Mouse (Mus musculus): ENCODE measurements around the gene Stk40. TPM values are rescaled to one million over a fixed set of nuclear protein-coding genes. Genes with fewer than 3 reads are reported as not detected.
A peak's percentile ranks its signal among the peaks of the same experiment; 100 is the strongest.

Stk40 gene
- polyA plus RNA-seq, 1 experiment from 2014 or later, result 14.6 TPM

DNA sequence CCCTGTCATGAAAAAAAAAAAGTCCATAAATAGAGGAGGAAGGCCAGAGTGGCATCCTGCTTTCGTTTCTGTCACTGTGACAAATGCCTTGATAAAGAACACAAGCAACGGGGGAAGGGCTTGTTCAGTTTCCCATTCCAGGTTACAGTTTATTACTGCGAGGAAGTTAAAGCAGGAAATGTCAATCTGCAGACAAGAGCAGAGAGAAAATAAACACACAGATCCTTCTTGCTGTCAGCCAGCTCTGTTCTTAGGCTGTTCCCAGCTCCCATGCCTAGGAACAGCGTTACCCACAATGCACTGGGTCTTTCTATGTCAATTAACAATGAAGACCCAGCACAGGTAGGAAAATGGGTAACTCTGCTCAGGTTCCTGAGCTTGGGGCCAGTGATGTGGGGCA lies 51.4 kb downstream of the Stk40 start:
- Histone ChIP-seq H3K36me3 (ENCODE audit: control insufficient read depth, insufficient read depth) (peaks cover 16% of the 10 kb centered on the region; the same call in 1 of the 2 replicates), H3K9ac (ENCODE audit: low read depth, low read length) (no peak overlapping the region)
- ATAC-seq, result no peak

DNA sequence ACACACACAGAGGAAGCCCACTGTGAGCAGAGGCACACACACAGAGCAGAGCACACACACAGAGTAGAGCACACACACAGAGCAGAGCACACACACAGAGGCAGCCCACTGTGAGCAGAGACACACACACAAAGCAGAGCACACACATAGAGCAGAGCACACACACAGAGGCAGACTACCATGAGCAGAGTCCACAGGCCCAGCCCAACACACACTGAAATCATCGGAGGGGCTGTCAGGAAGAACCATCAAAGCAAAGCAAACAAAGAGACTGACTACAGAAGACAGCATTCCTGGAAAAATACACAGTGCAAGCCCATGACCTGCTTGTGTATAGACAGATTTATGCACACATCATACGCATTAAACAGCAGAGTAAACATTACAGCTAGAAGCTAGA lies 52.1 kb downstream of the Stk40 start:
- TF ChIP-seq CTCF (IDR thresholded peaks at IDR 0.05; ENCODE audit: low read depth), result no peak
- Histone ChIP-seq H3K27me3 (replicated peaks; ENCODE audit: control insufficient read depth, insufficient read depth, low read length) (no peaks in the 10 kb centered on the region), H3K9ac (ENCODE audit: low read depth, low read length) (no peak overlapping the region), H3K9me3 (ENCODE audit: control insufficient read depth) (no peaks in the 10 kb centered on the region), H3K27ac (ENCODE audit: low read depth, low read length) (peak overlapping the region; percentile 4; the same call in 1 of the 2 replicates), H3K4me3 (ENCODE audit: low read depth, low read length) (no peak overlapping the region), H3K4me2 (replicated peaks; ENCODE audit: low read depth) (no peak overlapping the region), H3K4me1 (replicated peaks; ENCODE audit: control insufficient read depth, insufficient read depth, low read length) (0 out of 2 replicates have a peak, but pooled peaks cover 4% of the 10 kb centered on the region), H3K36me3 (ENCODE audit: control insufficient read depth, insufficient read depth) (peaks cover 13% of the 10 kb centered on the region; the same call in 1 of the 2 replicates)
- 14% methylated on average over 2 of the region's 2 CpGs for WGBS
- no peak; the same call in 1 of the 2 replicates for ATAC-seq

More for the DNA sequence above, 51.4 kb downstream of the Stk40 start:
- no peak overlapping the region for H3K4me3 ChIP-seq (ENCODE audit: low read depth, low read length)
- H3K4me2 ChIP-seq (replicated peaks; ENCODE audit: low read depth), result no peak overlapping the region
- no peaks in the 10 kb centered on the region for H3K9me3 ChIP-seq (ENCODE audit: control insufficient read depth)
- H3K4me1 ChIP-seq (replicated peaks; ENCODE audit: control insufficient read depth, insufficient read depth, low read length), result 0 out of 2 replicates have a peak, but pooled peaks cover 4% of the 10 kb centered on the region
- 14% methylated on average over 4 of the region's 4 CpGs for WGBS
- peak overlapping the region; percentile 4; the same call in 1 of the 2 replicates for H3K27ac ChIP-seq (ENCODE audit: low read depth, low read length)
- no peaks in the 10 kb centered on the region for H3K27me3 ChIP-seq (replicated peaks; ENCODE audit: control insufficient read depth, insufficient read depth, low read length)
- no peak for TF ChIP-seq CTCF (IDR thresholded peaks at IDR 0.05; ENCODE audit: low read depth)

DNA sequence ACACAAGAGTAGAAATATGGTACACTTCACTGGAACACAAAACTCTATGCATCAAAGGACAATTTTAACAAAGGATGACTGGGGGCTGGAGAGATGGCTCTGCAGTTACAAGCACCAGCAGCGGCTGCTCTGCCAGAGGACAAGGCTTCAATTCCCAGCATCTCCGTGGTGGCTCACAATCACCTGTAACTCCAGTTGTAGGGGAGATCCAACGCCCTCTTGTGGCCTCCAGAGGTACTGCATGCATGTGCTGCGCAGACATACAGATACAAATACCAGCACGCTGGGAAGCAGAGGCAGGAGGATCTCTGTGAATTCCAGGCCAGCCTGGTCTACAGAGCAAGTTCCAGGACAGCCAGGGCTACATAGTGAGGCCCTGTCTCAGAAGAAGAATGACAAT lies 52.9 kb downstream of the Stk40 start:
- no peak overlapping the region for H3K9ac ChIP-seq (ENCODE audit: low read depth, low read length)
- H3K4me2 ChIP-seq (replicated peaks; ENCODE audit: low read depth), result no peak overlapping the region
- WGBS, result 62% methylated on average over 5 of the region's 5 CpGs
- no peaks in the 10 kb centered on the region for H3K9me3 ChIP-seq (ENCODE audit: control insufficient read depth)
- ATAC-seq, result no peak
- H3K36me3 ChIP-seq (ENCODE audit: control insufficient read depth, insufficient read depth), result peaks cover 9% of the 10 kb centered on the region; the same call in 1 of the 2 replicates
- 0 out of 2 replicates have a peak, but pooled peaks cover 4% of the 10 kb centered on the region for H3K4me1 ChIP-seq (replicated peaks; ENCODE audit: control insufficient read depth, insufficient read depth, low read length)
- no peak overlapping the region for H3K27ac ChIP-seq (ENCODE audit: low read depth, low read length)
- H3K27me3 ChIP-seq (replicated peaks; ENCODE audit: control insufficient read depth, insufficient read depth, low read length), result no peaks in the 10 kb centered on the region
- TF ChIP-seq CTCF (IDR thresholded peaks at IDR 0.05; ENCODE audit: low read depth), result peak; percentile 82
- no peak overlapping the region for H3K4me3 ChIP-seq (ENCODE audit: low read depth, low read length)

DNA sequence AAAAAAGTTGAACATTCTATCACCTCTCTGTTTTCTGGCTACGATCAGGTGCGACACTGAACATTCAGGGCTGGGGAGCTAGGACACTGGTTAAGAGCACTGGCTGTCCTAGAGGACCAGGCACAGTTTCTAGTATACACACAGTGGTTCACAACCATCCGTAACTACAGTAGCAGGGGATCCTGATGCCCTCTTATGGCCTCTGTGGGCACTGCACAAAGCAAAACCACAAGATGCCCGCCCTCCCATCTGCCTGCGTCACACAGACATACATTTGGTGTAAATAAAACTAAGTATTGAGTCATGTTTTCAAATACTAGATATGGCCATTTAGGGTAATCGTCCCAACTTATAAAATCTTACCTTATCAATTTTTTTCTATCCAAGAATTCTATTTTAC lies 53.8 kb downstream of the Stk40 start:
- TF ChIP-seq CTCF (IDR thresholded peaks at IDR 0.05; ENCODE audit: low read depth), result peak; percentile 70
- Histone ChIP-seq H3K4me1 (replicated peaks; ENCODE audit: control insufficient read depth, insufficient read depth, low read length) (0 out of 2 replicates have a peak, but pooled peaks cover 4% of the 10 kb centered on the region), H3K36me3 (ENCODE audit: control insufficient read depth, insufficient read depth) (0 out of 2 replicates have a peak, but pooled peaks cover under 1% of the 10 kb centered on the region), H3K9me3 (ENCODE audit: control insufficient read depth) (no peaks in the 10 kb centered on the region), H3K27ac (ENCODE audit: low read depth, low read length) (no peak overlapping the region), H3K9ac (ENCODE audit: low read depth, low read length) (no peak overlapping the region), H3K4me3 (ENCODE audit: low read depth, low read length) (no peak overlapping the region), H3K4me2 (replicated peaks; ENCODE audit: low read depth) (no peak overlapping the region), H3K27me3 (replicated peaks; ENCODE audit: control insufficient read depth, insufficient read depth, low read length) (no peaks in the 10 kb centered on the region)
- ATAC-seq, result peak; percentile 46
- WGBS, result 79% methylated on average over 6 of the region's 6 CpGs

DNA sequence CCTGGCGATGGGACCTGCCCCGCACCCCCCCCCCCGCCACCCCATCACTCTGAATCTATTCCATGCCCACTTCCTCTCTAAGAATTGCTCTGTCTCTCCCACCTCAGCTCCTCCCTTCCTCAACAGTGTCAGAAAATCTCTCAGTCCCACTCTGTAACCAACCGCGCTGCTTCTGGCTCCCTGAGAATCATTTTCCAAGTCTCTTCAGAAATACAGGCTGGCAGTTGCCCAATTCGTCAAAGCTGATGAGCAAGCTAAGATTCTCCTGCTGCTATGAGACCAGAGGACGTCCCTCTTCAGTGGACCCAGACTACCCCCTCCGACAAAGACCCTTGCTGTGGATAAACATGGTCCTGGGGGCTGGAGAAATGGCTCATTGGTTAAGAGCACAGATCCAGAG lies 55.7 kb downstream of the Stk40 start:
- Histone ChIP-seq H3K9ac (ENCODE audit: low read depth, low read length) (no peak overlapping the region), H3K27ac (ENCODE audit: low read depth, low read length) (no peak overlapping the region), H3K36me3 (ENCODE audit: control insufficient read depth, insufficient read depth) (no peaks in the 10 kb centered on the region), H3K27me3 (replicated peaks; ENCODE audit: control insufficient read depth, insufficient read depth, low read length) (no peaks in the 10 kb centered on the region), H3K9me3 (ENCODE audit: control insufficient read depth) (no peaks in the 10 kb centered on the region), H3K4me1 (replicated peaks; ENCODE audit: control insufficient read depth, insufficient read depth, low read length) (0 out of 2 replicates have a peak, but pooled peaks cover 4% of the 10 kb centered on the region), H3K4me2 (replicated peaks; ENCODE audit: low read depth) (no peak overlapping the region), H3K4me3 (ENCODE audit: low read depth, low read length) (no peak overlapping the region)
- no peak for ATAC-seq
- 76% methylated on average over 7 of the region's 8 CpGs for WGBS
- no peak for TF ChIP-seq CTCF (IDR thresholded peaks at IDR 0.05; ENCODE audit: low read depth)

DNA sequence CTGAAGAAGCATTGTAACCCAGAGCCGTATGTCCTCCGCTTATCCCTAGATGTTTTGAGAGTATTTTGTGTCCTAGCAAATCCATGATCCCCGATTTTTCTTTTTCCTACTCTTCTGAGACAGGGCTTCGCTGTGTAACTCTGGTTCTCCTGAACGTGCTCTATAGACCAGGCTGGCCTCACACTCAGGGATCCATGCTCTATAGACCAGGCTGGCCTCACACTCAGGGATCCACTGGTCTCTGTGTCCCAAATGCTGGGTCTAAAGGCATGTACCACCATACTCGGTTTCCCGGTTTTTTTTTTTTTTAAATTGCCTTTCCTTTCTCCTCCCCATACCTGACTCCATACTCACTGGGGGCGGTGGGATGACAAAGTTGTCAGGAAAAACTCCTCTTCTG lies 57.2 kb downstream of the Stk40 start:
- Histone ChIP-seq H3K36me3 (ENCODE audit: control insufficient read depth, insufficient read depth) (peaks cover 7% of the 10 kb centered on the region; the same call in 1 of the 2 replicates), H3K4me1 (replicated peaks; ENCODE audit: control insufficient read depth, insufficient read depth, low read length) (0 out of 2 replicates have a peak, but pooled peaks cover 2% of the 10 kb centered on the region), H3K4me2 (replicated peaks; ENCODE audit: low read depth) (no peak overlapping the region), H3K4me3 (ENCODE audit: low read depth, low read length) (no peak overlapping the region), H3K27me3 (replicated peaks; ENCODE audit: control insufficient read depth, insufficient read depth, low read length) (no peaks in the 10 kb centered on the region), H3K27ac (ENCODE audit: low read depth, low read length) (no peak overlapping the region), H3K9me3 (ENCODE audit: control insufficient read depth) (no peaks in the 10 kb centered on the region), H3K9ac (ENCODE audit: low read depth, low read length) (no peak overlapping the region)
- TF ChIP-seq CTCF (IDR thresholded peaks at IDR 0.05; ENCODE audit: low read depth), result no peak
- WGBS, result 94% methylated on average over 8 of the region's 8 CpGs
- no peak for ATAC-seq
